Mouse (Mus musculus) forebrain, embryonic 15.5 days (tissue): ENCODE measurements at regions not wholly inside any gene's neighbourhood (a gene's known extent, or its start where the extent isn't known, plus 50 kb on each side); places are given as distances from the start of the nearest gene placed in this dataset.

Source experiments
- ATAC-seq: fragments of 200-750 bp; cut with Nextera tagmentation; replicated peaks from 2 replicates; pipeline ENCODE4 v1.8.0; 2017; ENCODE audit warnings: mild to moderate bottlenecking, moderate TSS enrichment, moderate library complexity
- H3K27ac ChIP-seq: fragments of 300-500 bp; sonication (generic); replicated peaks from 2 replicates; pipeline ENCODE4 v1.5.1; 2015; ENCODE audit warnings: mild to moderate bottlenecking, inconsistent platforms
- H3K27me3 ChIP-seq: fragments of 300-500 bp; sonication (generic); 2 replicates; pipeline ENCODE4 v1.6.1; 2015; ENCODE audit warnings: inconsistent platforms
- H3K36me3 ChIP-seq: fragments of 300-500 bp; sonication (generic); 2 replicates; pipeline ENCODE4 v1.6.1; 2015; ENCODE audit warnings: mild to moderate bottlenecking, inconsistent platforms
- H3K4me1 ChIP-seq: fragments of 300-500 bp; sonication (generic); 2 replicates; pipeline ENCODE4 v1.6.1; 2015; ENCODE audit warnings: inconsistent platforms
- H3K4me2 ChIP-seq: fragments of 300-500 bp; sonication (generic); replicated peaks from 2 replicates; pipeline ENCODE4 v1.6.1; 2015; ENCODE audit warnings: mild to moderate bottlenecking, inconsistent platforms
- H3K4me3 ChIP-seq: fragments of 300-500 bp; sonication (generic); 2 replicates; pipeline ENCODE4 v1.5.1; 2015; ENCODE audit warnings: mild to moderate bottlenecking, inconsistent platforms
- H3K9ac ChIP-seq: fragments of 300-500 bp; sonication (generic); replicated peaks from 2 replicates; pipeline ENCODE4 v1.6.1; 2015; ENCODE audit warnings: mild to moderate bottlenecking, inconsistent platforms
- H3K9me3 ChIP-seq: fragments of 300-500 bp; sonication (generic); 2 replicates; pipeline ENCODE4 v1.6.1; 2016; ENCODE audit warnings: inconsistent platforms
- WGBS: fragments of 180-500 bp; shearing (Covaris S2); methylation state at CpG from one replicate; pipeline ENCODE4 v1.1.7; 2015; ENCODE audit warnings: mixed read lengths; 5-methylcytosine and 5-hydroxymethylcytosine counted together

- WGBS, result 56% methylated on average over 12 of the region's 12 CpGs
- no peaks in the 10 kb centered on the region for H3K36me3 ChIP-seq
- H3K27me3 ChIP-seq, result no peaks in the 10 kb centered on the region
- 0 out of 2 replicates have a peak overlapping the region, but pooled peaks have one; percentile 32 for H3K9ac ChIP-seq
- peak overlapping the region; percentile 50 for H3K4me2 ChIP-seq
- H3K9me3 ChIP-seq, result no peaks in the 10 kb centered on the region
- peak overlapping the region; percentile 34; the same call in 1 of the 2 replicates for H3K4me3 ChIP-seq
- H3K27ac ChIP-seq, result no peak overlapping the region
- H3K4me1 ChIP-seq, result peaks cover 16% of the 10 kb centered on the region
- no peak; the same call in 1 of the 2 replicates for ATAC-seq
Measured at GRCm38 (mm10) chr10:117435734-117436121, 55.9 kb upstream of the Cpsf6 start.

GRCm38 (mm10) chr10:117434871-117435733 lies 55.3 kb upstream of the Cpsf6 start:
- peak; percentile 77 for ATAC-seq
- Histone ChIP-seq H3K9me3 (no peaks in the 10 kb centered on the region), H3K4me1 (peaks cover 16% of the 10 kb centered on the region), H3K9ac (peak overlapping the region; percentile 32; the same call in 1 of the 2 replicates), H3K27ac (no peak overlapping the region), H3K4me2 (peak overlapping the region; percentile 50), H3K27me3 (no peaks in the 10 kb centered on the region), H3K36me3 (no peaks in the 10 kb centered on the region), H3K4me3 (peak overlapping the region; percentile 34)
- WGBS, result 22% methylated on average over 33 of the region's 33 CpGs

- no peaks in the 10 kb centered on the region for H3K27me3 ChIP-seq
- ATAC-seq, result no peak
- no peaks in the 10 kb centered on the region for H3K36me3 ChIP-seq
- no peak overlapping the region for H3K9ac ChIP-seq
- no peak overlapping the region for H3K4me3 ChIP-seq
- peaks cover 16% of the 10 kb centered on the region for H3K4me1 ChIP-seq
- H3K9me3 ChIP-seq, result no peaks in the 10 kb centered on the region
- no peak overlapping the region for H3K27ac ChIP-seq
- no peak overlapping the region for H3K4me2 ChIP-seq
- 96% methylated on average over 8 of the region's 8 CpGs for WGBS
Measured at GRCm38 (mm10) chr10:117434293-117434842, 54.6 kb upstream of the Cpsf6 start.

GRCm38 (mm10) chr10:117433547-117434292 lies 53.9 kb upstream of the Cpsf6 start:
- H3K4me2 ChIP-seq, result no peak overlapping the region
- no peaks in the 10 kb centered on the region for H3K9me3 ChIP-seq
- no peak for ATAC-seq
- H3K36me3 ChIP-seq, result no peaks in the 10 kb centered on the region
- 94% methylated on average over 12 of the region's 12 CpGs for WGBS
- H3K27ac ChIP-seq, result no peak overlapping the region
- H3K27me3 ChIP-seq, result no peaks in the 10 kb centered on the region
- H3K4me3 ChIP-seq, result no peak overlapping the region
- no peak overlapping the region for H3K9ac ChIP-seq
- peaks cover 16% of the 10 kb centered on the region for H3K4me1 ChIP-seq

GRCm38 (mm10) chr10:117432871-117433546 lies 53.2 kb upstream of the Cpsf6 start:
- Histone ChIP-seq H3K4me2 (no peak overlapping the region), H3K27ac (no peak overlapping the region), H3K9me3 (no peaks in the 10 kb centered on the region), H3K9ac (no peak overlapping the region), H3K27me3 (no peaks in the 10 kb centered on the region), H3K36me3 (no peaks in the 10 kb centered on the region), H3K4me3 (no peak overlapping the region), H3K4me1 (peaks cover 16% of the 10 kb centered on the region)
- no peak for ATAC-seq
- WGBS, result 91% methylated on average over 7 of the region's 7 CpGs

GRCm38 (mm10) chr10:117432415-117432814 lies 52.6 kb upstream of the Cpsf6 start:
- ATAC-seq, result no peak
- H3K9ac ChIP-seq, result no peak overlapping the region
- no peaks in the 10 kb centered on the region for H3K27me3 ChIP-seq
- no peaks in the 10 kb centered on the region for H3K9me3 ChIP-seq
- 10% methylated on average over 21 of the region's 21 CpGs for WGBS
- no peaks in the 10 kb centered on the region for H3K36me3 ChIP-seq
- H3K27ac ChIP-seq, result no peak overlapping the region
- H3K4me3 ChIP-seq, result peak overlapping the region; percentile 3; the same call in 1 of the 2 replicates
- peak overlapping the region; percentile 30 for H3K4me2 ChIP-seq
- H3K4me1 ChIP-seq, result peaks cover 16% of the 10 kb centered on the region

- peak overlapping the region; percentile 30; the same call in 1 of the 2 replicates for H3K4me2 ChIP-seq
- H3K27ac ChIP-seq, result no peak overlapping the region
- no peak for ATAC-seq
- no peaks in the 10 kb centered on the region for H3K9me3 ChIP-seq
- no peak overlapping the region for H3K9ac ChIP-seq
- H3K4me3 ChIP-seq, result no peak overlapping the region
- peaks cover 16% of the 10 kb centered on the region for H3K4me1 ChIP-seq
- 72% methylated on average over 12 of the region's 12 CpGs for WGBS
- H3K27me3 ChIP-seq, result no peaks in the 10 kb centered on the region
- no peaks in the 10 kb centered on the region for H3K36me3 ChIP-seq
Measured at GRCm38 (mm10) chr10:117431850-117432249, 52.0 kb upstream of the Cpsf6 start.

- Histone ChIP-seq H3K27ac (no peak overlapping the region), H3K9me3 (no peaks in the 10 kb centered on the region), H3K27me3 (no peaks in the 10 kb centered on the region), H3K36me3 (no peaks in the 10 kb centered on the region), H3K4me3 (no peak overlapping the region), H3K4me2 (no peak overlapping the region), H3K9ac (no peak overlapping the region), H3K4me1 (peaks cover 17% of the 10 kb centered on the region)
- WGBS, result 88% methylated on average over 3 of the region's 3 CpGs
- ATAC-seq, result no peak
Measured at GRCm38 (mm10) chr10:117431086-117431619, 51.3 kb upstream of the Cpsf6 start.

GRCm38 (mm10) chr10:117430224-117430884 lies 50.5 kb upstream of the Cpsf6 start:
- H3K27me3 ChIP-seq, result no peaks in the 10 kb centered on the region
- ATAC-seq, result no peak
- H3K36me3 ChIP-seq, result no peaks in the 10 kb centered on the region
- no peak overlapping the region for H3K27ac ChIP-seq
- H3K4me3 ChIP-seq, result no peak overlapping the region
- H3K9me3 ChIP-seq, result no peaks in the 10 kb centered on the region
- no peak overlapping the region for H3K9ac ChIP-seq
- H3K4me2 ChIP-seq, result no peak overlapping the region
- peaks cover 21% of the 10 kb centered on the region for H3K4me1 ChIP-seq
- WGBS, result 87% methylated on average over 5 of the region's 5 CpGs

GRCm38 (mm10) chr10:117429459-117430183 lies 49.8 kb upstream of the Cpsf6 start:
- ATAC-seq, result no peak
- H3K4me1 ChIP-seq, result peaks cover 16% of the 10 kb centered on the region
- WGBS, result 94% methylated on average over 19 of the region's 19 CpGs
- no peaks in the 10 kb centered on the region for H3K36me3 ChIP-seq
- no peak overlapping the region for H3K27ac ChIP-seq
- H3K27me3 ChIP-seq, result no peaks in the 10 kb centered on the region
- no peaks in the 10 kb centered on the region for H3K9me3 ChIP-seq
- H3K4me2 ChIP-seq, result no peak overlapping the region
- no peak overlapping the region for H3K4me3 ChIP-seq
- H3K9ac ChIP-seq, result no peak overlapping the region
